Comparison of ENCODE assay signal across 9 mouse cellular contexts in the genomic region with DNA sequence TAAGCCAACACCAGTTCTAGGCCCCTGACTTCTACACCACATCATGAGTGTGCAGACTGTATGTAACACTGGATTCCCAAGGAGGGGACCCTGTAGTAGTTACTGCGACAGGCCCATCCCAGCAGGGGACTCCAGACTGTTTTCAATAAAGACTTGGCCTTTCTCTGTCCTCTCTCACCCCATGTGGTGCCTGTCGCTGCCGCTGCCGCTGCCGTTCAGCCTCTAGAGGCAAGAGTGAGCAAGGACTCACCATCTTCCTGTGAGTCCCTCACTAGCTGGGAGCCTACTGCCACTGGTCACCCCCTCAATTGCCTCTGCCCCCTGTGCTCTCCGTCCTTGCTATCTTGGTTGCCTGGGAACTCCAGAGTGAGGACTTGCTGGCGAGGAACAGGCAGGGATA. TPM values are rescaled to one million over a fixed set of nuclear protein-coding genes. Genes with fewer than 3 reads are reported as not detected.
DNase-seq lines count a peak whose midpoint lies in the region; ATAC-seq and TF ChIP-seq lines count a peak whose summit lies in the region.
"Had no signal": no experiment of that assay in that cellular context is flagged by ENCODE, and none has a peak within 500 bp of the region (broad histone marks: within the 10 kb centered on the region; RNA-seq: fewer than 3 reads in every experiment).

No protein-coding gene starts in this region.

- TF ChIP-seq EP300 in liver, postnatal 0 days (IDR thresholded peaks at IDR 0.05; ENCODE audit: low read depth), result no peak

- peak; percentile 10; the same call in 1 of the 2 replicates for TF ChIP-seq CTCF in liver, postnatal 0 days (IDR thresholded peaks at IDR 0.05; ENCODE audit: low read depth)
- no peak for TF ChIP-seq CTCF in small intestine, adult 2 months (IDR thresholded peaks at IDR 0.05; ENCODE audit: extremely low read depth, insufficient read length, insufficient replicate concordance, low read depth, low read length)

- no peak overlapping the region for H3K9ac ChIP-seq in liver, postnatal 0 days (replicated peaks)
- no peak overlapping the region for H3K9ac ChIP-seq in liver, embryonic 11.5 days (ENCODE audit: low read depth, low read length)
- no peak overlapping the region for H3K9ac ChIP-seq in limb, embryonic 12.5 days (replicated peaks)

- peaks cover 3% of the 10 kb centered on the region; the same call in 1 of the 2 replicates for H3K4me1 ChIP-seq in liver, postnatal 0 days (ENCODE audit: insufficient read depth)
- peaks cover 7% of the 10 kb centered on the region for H3K4me1 ChIP-seq in liver, embryonic 11.5 days (replicated peaks; ENCODE audit: control insufficient read depth, insufficient read depth, low read length)
- peaks cover 81% of the 10 kb centered on the region for H3K4me1 ChIP-seq in limb, embryonic 12.5 days (replicated peaks)
- H3K4me1 ChIP-seq in small intestine, adult 2 months (ENCODE audit: control insufficient read depth, insufficient read depth, insufficient read length, low read length), result peaks cover 28% of the 10 kb centered on the region

- H3K4me3 ChIP-seq in liver, postnatal 0 days (ENCODE audit: low read depth, low read length), result no peak overlapping the region
- H3K4me3 ChIP-seq in liver, embryonic 11.5 days (ENCODE audit: low read depth, low read length), result no peak overlapping the region
- H3K4me3 ChIP-seq in limb, embryonic 12.5 days (replicated peaks), result peak overlapping the region; percentile 17; the same call in 1 of the 2 replicates
- H3K4me3 ChIP-seq in small intestine, adult 2 months (ENCODE audit: low read depth, low read length), result 0 out of 2 replicates have a peak overlapping the region, but pooled peaks have one; percentile 9

- H3K9me3 ChIP-seq in liver, postnatal 0 days (ENCODE audit: low read length), result no peaks in the 10 kb centered on the region
- H3K9me3 ChIP-seq in liver, embryonic 11.5 days (ENCODE audit: control insufficient read depth, low read length), result no peaks in the 10 kb centered on the region
- no peaks in the 10 kb centered on the region for H3K9me3 ChIP-seq in limb, embryonic 12.5 days

- no peak for TF ChIP-seq POLR2A in small intestine, adult 2 months (IDR thresholded peaks at IDR 0.05; ENCODE audit: low read depth, low read length)

- DNase-seq in adrenal gland, postnatal 14 days, result peak; percentile 63
- DNase-seq in adrenal gland, postnatal 25 days, result no peak
- no peak for DNase-seq in liver, postnatal 0 days
- no peak for DNase-seq in liver, embryonic 11.5 days (ENCODE audit: low spot score)
- DNase-seq in cerebellum, adult 18-20 months, result no peak
- no peak for DNase-seq in gastrocnemius, postnatal 25 days
- DNase-seq: kidney, adult 8-10 months had no signal

- ATAC-seq in liver, postnatal 0 days, result no peak
- ATAC-seq in liver, embryonic 11.5 days (replicated peaks; ENCODE audit: low FRiP score), result no peak
- no peak for ATAC-seq in limb, embryonic 12.5 days (ENCODE audit: insufficient number of reproducible peaks, insufficient read depth, low FRiP score, low TSS enrichment, low read depth)

- H3K27me3 ChIP-seq in liver, postnatal 0 days (ENCODE audit: insufficient read depth, low read length), result peaks cover 3% of the 10 kb centered on the region
- peaks cover 14% of the 10 kb centered on the region for H3K27me3 ChIP-seq in liver, embryonic 11.5 days (replicated peaks; ENCODE audit: control insufficient read depth, insufficient read depth, low read length)
- H3K27me3 ChIP-seq in limb, embryonic 12.5 days, result no peaks in the 10 kb centered on the region
- H3K27me3 ChIP-seq in small intestine, adult 2 months (ENCODE audit: control insufficient read depth, insufficient read depth, low read length), result no peaks in the 10 kb centered on the region

- H3K36me3 ChIP-seq in liver, postnatal 0 days (replicated peaks; ENCODE audit: insufficient read depth, low read length), result no peaks in the 10 kb centered on the region
- peaks cover 9% of the 10 kb centered on the region for H3K36me3 ChIP-seq in liver, embryonic 11.5 days (ENCODE audit: control insufficient read depth, insufficient read depth, low read length)
- H3K36me3 ChIP-seq in limb, embryonic 12.5 days, result peaks cover 67% of the 10 kb centered on the region
- H3K36me3 ChIP-seq in small intestine, adult 2 months (ENCODE audit: control insufficient read depth, insufficient read depth, low read length), result peaks cover 40% of the 10 kb centered on the region

- H3K4me2 ChIP-seq in liver, postnatal 0 days (ENCODE audit: low read depth, low read length), result no peak overlapping the region
- H3K4me2 ChIP-seq in liver, embryonic 11.5 days, result no peak overlapping the region
- H3K4me2 ChIP-seq in limb, embryonic 12.5 days, result peak overlapping the region; percentile 88

- WGBS in liver, postnatal 0 days (ENCODE audit: insufficient replicate concordance), result 58% methylated on average over 7 of the region's 7 CpGs
- 37% methylated on average over 7 of the region's 7 CpGs for WGBS in liver, embryonic 11.5 days
- WGBS in limb, embryonic 12.5 days, result 6% methylated on average over 7 of the region's 7 CpGs
- 23% methylated on average over 7 of the region's 7 CpGs for WGBS in small intestine, adult 2 months

- H3K27ac ChIP-seq in liver, postnatal 0 days (ENCODE audit: low read depth), result no peak overlapping the region
- H3K27ac ChIP-seq in liver, embryonic 11.5 days (ENCODE audit: low read depth, low read length), result no peak overlapping the region
- peak overlapping the region; percentile 35; the same call in 1 of the 2 replicates for H3K27ac ChIP-seq in limb, embryonic 12.5 days
- H3K27ac ChIP-seq in small intestine, adult 2 months (ENCODE audit: insufficient read depth, low read depth, low read length), result no peak overlapping the region

RNA-seq across cellular contexts. Expression of gene Axin2, which starts 8.6 kb away (rescaled TPM):
- 31.7 and 43.0 TPM in 2 replicates for total RNA-seq in adrenal gland, postnatal 14 days (2021)
- 42.0 and 43.5 TPM in 2 replicates for total RNA-seq in adrenal gland, postnatal 25 days (2021)
- polyA plus RNA-seq in liver, postnatal 0 days (2015; fragmentation: Nextera tagmentation; extraction: Ambion mirVana), result 0.47 and 0.63 TPM in 2 replicates
- polyA plus RNA-seq in liver, embryonic 11.5 days (2014; fragmentation: Nextera tagmentation; extraction: Ambion mirVana), result 1.7 and 2.3 TPM in 2 replicates
- polyA plus RNA-seq in limb, embryonic 12.5 days (2016; fragmentation: Nextera tagmentation; extraction: Ambion mirVana), result 19.6 and 20.2 TPM in 2 replicates
- 12.0 and 48.5 TPM in 2 replicates for polyA plus RNA-seq in small intestine, adult 2 months (2012; rRNA removed)
- total RNA-seq in gastrocnemius, postnatal 25 days (2021), result 1 to 10 TPM; 9.5 to 9.8 TPM

Comparison
In these comparisons a context has a peak if more than half of its experiments do, and no peak if none do; other contexts are left out.
1. H3K4me3 ChIP-seq: peak in limb, embryonic 12.5 days (single experiment) and small intestine, adult 2 months (single experiment); none in liver, postnatal 0 days (single experiment) and liver, embryonic 11.5 days (single experiment).